Mouse (Mus musculus) hindbrain, embryonic 14.5 days (tissue): Measurements from ENCODE around the gene Ccdc69. TPM values are rescaled to one million over a fixed set of nuclear protein-coding genes. Genes with fewer than 3 reads are reported as not detected.
"Not testable (repeated sequence)": the region's sequence is repeated elsewhere in the genome, so short reads cannot be mapped to it uniquely, and the experiment has no call there.

ENCODE experiments used
- ATAC-seq: fragments of 200-750 bp; cut with Nextera tagmentation; 2 replicates; pipeline ENCODE4 v1.8.0; 2017; ENCODE audit warnings: moderate number of reproducible peaks, mild to moderate bottlenecking, moderate TSS enrichment, moderate library complexity; ENCODE audit not compliant: low FRiP score
- DNase-seq: peaks from one replicate; pipeline ENCODE4 v3.0.0-alpha.2; 2015; ENCODE audit warnings: low spot score
- H3K27ac ChIP-seq: fragments of 300-500 bp; sonication (generic); 2 replicates; pipeline ENCODE4 v1.5.1; 2014; ENCODE audit warnings: mild to moderate bottlenecking, moderate library complexity
- H3K27me3 ChIP-seq: fragments of 300-500 bp; sonication (generic); 2 replicates; pipeline ENCODE4 v1.6.1; 2014; ENCODE audit warnings: mild to moderate bottlenecking, low read length, mixed read lengths; ENCODE audit not compliant: control insufficient read depth, insufficient read depth
- H3K36me3 ChIP-seq: fragments of 300-500 bp; sonication (generic); replicated peaks from 2 replicates; pipeline ENCODE4 v1.6.1; 2014; ENCODE audit not compliant: control insufficient read depth, insufficient read depth
- H3K4me1 ChIP-seq: fragments of 300-500 bp; sonication (generic); replicated peaks from 2 replicates; pipeline ENCODE4 v1.6.1; 2014; ENCODE audit warnings: antibody characterized with exemption, low read length, mixed read lengths; ENCODE audit not compliant: control insufficient read depth, insufficient read depth
- H3K4me2 ChIP-seq: fragments of 300-500 bp; sonication (generic); replicated peaks from 2 replicates; pipeline ENCODE4 v1.6.1; 2014; ENCODE audit warnings: mild to moderate bottlenecking, moderate library complexity
- H3K4me3 ChIP-seq: fragments of 300-500 bp; sonication (generic); replicated peaks from 2 replicates; pipeline ENCODE4 v1.5.1; 2014; ENCODE audit warnings: mild to moderate bottlenecking, low read length
- H3K9ac ChIP-seq: fragments of 300-500 bp; sonication (generic); 2 replicates; pipeline ENCODE4 v1.6.1; 2014
- H3K9me3 ChIP-seq: fragments of 300-500 bp; sonication (generic); 2 replicates; pipeline ENCODE4 v1.6.1; 2016; ENCODE audit warnings: low read length; ENCODE audit not compliant: control insufficient read depth
- WGBS: fragments of 180-500 bp; shearing (Covaris S2); extraction: QIAGEN DNeasy Blood & Tissue Kit; methylation state at CpG from one replicate; pipeline ENCODE4 v1.1.7; 2014; 5-methylcytosine and 5-hydroxymethylcytosine counted together
- polyA plus RNA-seq: library from polyadenylated mRNA; unstranded; fragments of >200 nt; fragmentation: Nextera tagmentation; extraction: Ambion mirVana; gene quantifications from 2 replicates; pipeline ENCODE4 v1.2.1, GENCODE M21; 2014

Ccdc69 gene
- 0.20 and 0.36 TPM in 2 replicates for polyA plus RNA-seq

DNA sequence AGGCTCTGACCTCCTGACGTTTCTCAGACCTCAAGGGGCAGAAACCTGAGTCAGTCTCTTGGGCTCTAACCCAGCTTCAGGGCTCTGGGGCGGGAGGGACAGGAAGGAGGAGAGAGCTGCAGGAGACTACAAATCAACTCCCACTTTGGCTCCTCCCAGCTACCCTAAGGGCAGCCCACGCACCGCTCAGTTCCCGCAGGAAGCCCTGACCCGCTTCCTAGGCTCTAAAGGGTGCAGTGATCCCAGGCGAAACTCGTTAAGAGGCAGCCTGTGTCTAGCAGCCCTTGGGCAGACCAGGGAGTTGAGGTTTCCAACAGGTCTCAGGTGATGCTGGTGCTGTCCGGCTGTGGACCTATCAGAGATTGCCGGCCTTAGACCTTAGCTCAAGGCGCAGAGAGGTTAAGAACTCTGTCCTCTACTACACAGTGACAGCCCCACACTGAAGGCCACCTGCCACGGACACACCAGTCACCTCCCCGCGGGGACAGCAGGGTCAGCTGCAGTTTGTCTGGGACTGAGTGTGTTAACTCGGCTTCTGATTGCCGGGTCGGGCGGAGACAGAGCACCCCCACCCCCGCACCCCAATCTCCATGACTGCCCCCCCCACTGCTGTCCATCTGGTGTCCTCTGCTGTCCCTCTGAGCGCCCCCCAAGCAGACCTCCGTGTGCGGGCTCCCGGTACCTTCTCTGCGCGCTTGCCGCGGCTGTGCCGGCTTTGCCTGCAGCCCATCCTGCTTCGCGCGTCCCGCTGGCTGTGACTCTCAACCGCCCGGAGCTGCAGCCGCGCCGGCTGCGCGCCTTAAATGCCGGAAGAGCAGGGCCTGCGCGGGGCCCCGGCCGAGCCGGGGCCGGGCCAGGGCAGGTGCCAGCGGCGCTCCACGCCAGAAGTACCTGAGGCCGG, at the start of gene Ccdc69:
Gene Ccdc69 (minus strand): TSS at position 801 of the 901 bp plus-strand sequence.
- 1% methylated on average over 50 of the region's 50 CpGs for WGBS
- Histone ChIP-seq H3K4me3 (peak within 1 kb of the TSS; percentile 43), H3K9me3 (no peaks in the 10 kb centered on the region), H3K4me1 (peaks cover 4% of the 10 kb centered on the region; the same call in 1 of the 2 replicates), H3K4me2 (peak within 1 kb of the TSS; percentile 91), H3K27me3 (peaks cover 11% of the 10 kb centered on the region), H3K36me3 (no peaks in the 10 kb centered on the region), H3K9ac (peak within 1 kb of the TSS; percentile 57), H3K27ac (no peak within 1 kb of the TSS)
- ATAC-seq (peak; percentile 57; the same call in 1 of the 2 replicates), DNase-seq (peak; percentile 45)

DNA sequence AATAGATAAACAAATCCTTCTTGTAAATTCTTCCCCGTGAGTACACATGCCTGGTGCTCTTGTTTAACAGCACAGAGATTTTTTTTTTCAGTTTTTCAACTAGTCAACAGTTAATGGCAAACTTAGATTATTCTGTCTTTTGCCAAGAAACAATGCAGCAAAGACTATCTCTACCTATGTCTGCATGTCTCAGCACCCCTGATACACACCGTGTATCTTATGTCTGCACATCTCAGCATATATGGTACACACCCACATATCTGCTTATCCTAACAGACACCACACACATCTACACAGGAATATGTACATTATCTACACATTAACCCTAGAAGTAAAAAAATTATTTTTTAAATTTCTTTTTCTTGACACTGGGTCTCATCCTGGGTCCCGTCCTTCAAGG, 48.7 kb upstream of the Ccdc69 start:
- DNase-seq (no peak), ATAC-seq (no peak)
- WGBS: 93% methylated on average over 3 of the region's 3 CpGs
- Histone ChIP-seq H3K4me1 (no peaks in the 10 kb centered on the region), H3K9me3 (no peaks in the 10 kb centered on the region), H3K27ac (no peak overlapping the region), H3K27me3 (no peaks in the 10 kb centered on the region), H3K4me2 (no peak overlapping the region), H3K9ac (no peak overlapping the region), H3K4me3 (no peak overlapping the region), H3K36me3 (no peaks in the 10 kb centered on the region)

DNA sequence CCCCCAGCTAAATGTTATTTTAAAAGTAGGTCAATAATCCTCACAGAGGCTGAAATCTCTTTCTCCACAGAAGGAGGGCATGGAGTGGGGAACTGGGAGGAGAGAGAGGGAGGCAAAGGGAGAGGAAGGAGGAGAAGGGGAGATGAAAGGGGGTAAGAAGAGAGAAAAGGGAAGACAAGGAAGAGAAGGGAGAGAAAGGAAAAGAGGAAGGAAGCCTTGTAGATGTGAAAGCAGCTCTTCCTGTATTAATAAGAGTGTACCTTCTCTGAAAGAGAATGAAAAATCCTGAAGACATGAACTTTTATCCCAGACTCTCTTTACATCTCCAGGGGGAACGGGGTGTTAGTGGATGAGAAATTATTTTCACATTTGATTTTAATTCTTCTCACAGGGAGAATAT, 43.5 kb upstream of the Ccdc69 start:
- 80% methylated on average over 1 of the region's 1 CpGs for WGBS
- no peak overlapping the region for H3K4me3 ChIP-seq
- no peak for ATAC-seq
- DNase-seq: no peak
- no peak overlapping the region for H3K27ac ChIP-seq
- H3K9ac ChIP-seq: no peak overlapping the region
- H3K36me3 ChIP-seq: no peaks in the 10 kb centered on the region
- no peak overlapping the region for H3K4me2 ChIP-seq
- no peaks in the 10 kb centered on the region for H3K9me3 ChIP-seq
- no peaks in the 10 kb centered on the region for H3K27me3 ChIP-seq
- no peaks in the 10 kb centered on the region for H3K4me1 ChIP-seq

DNA sequence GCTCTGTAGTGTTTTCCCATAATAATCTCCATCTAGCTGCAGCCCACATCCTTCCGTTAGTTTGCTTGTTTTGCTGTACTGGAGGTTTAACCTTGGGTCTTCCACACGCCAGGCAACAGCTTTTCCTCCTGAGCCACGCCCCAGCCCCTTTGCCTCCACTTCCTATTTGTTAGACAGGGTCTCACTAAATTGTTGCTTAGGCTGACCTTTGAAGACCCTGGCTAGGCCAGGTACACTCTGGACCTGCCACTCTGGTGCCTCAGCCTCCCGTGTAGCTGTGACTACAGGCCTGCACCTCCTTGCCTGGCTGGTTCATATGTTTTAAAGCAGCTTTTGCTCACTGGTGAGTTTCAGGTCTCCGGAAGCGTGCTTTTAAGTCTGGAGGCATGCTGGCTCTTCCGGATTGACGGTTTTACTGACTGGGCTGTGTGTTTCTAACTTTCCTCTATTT, 42.9 kb upstream of the Ccdc69 start:
- H3K27me3 ChIP-seq: no peaks in the 10 kb centered on the region
- H3K4me1 ChIP-seq: no peaks in the 10 kb centered on the region
- DNase-seq: no peak
- H3K9ac ChIP-seq: no peak overlapping the region
- no peak overlapping the region for H3K4me2 ChIP-seq
- no peaks in the 10 kb centered on the region for H3K36me3 ChIP-seq
- H3K4me3 ChIP-seq: no peak overlapping the region
- WGBS: 86% methylated on average over 8 of the region's 8 CpGs
- ATAC-seq: no peak
- H3K27ac ChIP-seq: no peak overlapping the region
- H3K9me3 ChIP-seq: no peaks in the 10 kb centered on the region

- H3K4me3 ChIP-seq: no peak overlapping the region
- H3K9ac ChIP-seq: no peak overlapping the region
- no peaks in the 10 kb centered on the region for H3K9me3 ChIP-seq
- DNase-seq (no peak), ATAC-seq (no peak)
- H3K4me1 ChIP-seq: no peaks in the 10 kb centered on the region
- H3K36me3 ChIP-seq: no peaks in the 10 kb centered on the region
- H3K27ac ChIP-seq: no peak overlapping the region
- H3K27me3 ChIP-seq: no peaks in the 10 kb centered on the region
- no peak overlapping the region for H3K4me2 ChIP-seq
These were observed 42.3 kb upstream of the Ccdc69 start for GRCm38 (mm10) chr11:55120279-55120678.

GRCm38 (mm10) chr11:55117031-55117430, 39.1 kb upstream of the Ccdc69 start:
- Histone ChIP-seq H3K4me1 (no peaks in the 10 kb centered on the region), H3K9ac (no peak overlapping the region), H3K27me3 (no peaks in the 10 kb centered on the region), H3K27ac (no peak overlapping the region), H3K4me3 (no peak overlapping the region), H3K9me3 (no peaks in the 10 kb centered on the region), H3K4me2 (no peak overlapping the region), H3K36me3 (no peaks in the 10 kb centered on the region)
- ATAC-seq (no peak), DNase-seq (no peak)
- WGBS: 86% methylated on average over 2 of the region's 2 CpGs

DNA sequence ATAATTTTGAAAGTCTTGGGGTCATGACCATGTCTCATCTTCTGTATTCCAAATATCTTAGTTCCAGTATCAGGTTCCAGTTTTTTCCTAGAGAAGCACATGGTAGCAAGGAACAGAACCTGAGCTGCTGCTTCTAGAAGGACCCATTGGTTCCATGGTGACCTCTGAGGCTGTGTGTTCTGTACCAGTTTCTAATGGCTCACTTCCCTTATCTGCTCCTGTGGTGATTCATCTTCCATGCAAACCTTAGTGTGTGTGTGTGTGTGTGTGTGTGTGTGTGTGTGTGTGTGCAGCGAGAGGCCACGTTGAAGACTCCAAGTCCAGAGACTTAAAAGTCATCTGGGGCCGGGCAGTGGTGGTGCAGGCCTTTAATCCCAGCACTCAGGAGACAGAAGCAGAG, 38.1 kb upstream of the Ccdc69 start:
- Histone ChIP-seq H3K4me2 (no peak overlapping the region), H3K27ac (no peak overlapping the region), H3K36me3 (no peaks in the 10 kb centered on the region), H3K4me3 (no peak overlapping the region), H3K4me1 (no peaks in the 10 kb centered on the region), H3K27me3 (no peaks in the 10 kb centered on the region), H3K9ac (no peak overlapping the region), H3K9me3 (no peaks in the 10 kb centered on the region)
- DNase-seq (no peak), ATAC-seq (no peak)
- 94% methylated on average over 3 of the region's 3 CpGs for WGBS

DNA sequence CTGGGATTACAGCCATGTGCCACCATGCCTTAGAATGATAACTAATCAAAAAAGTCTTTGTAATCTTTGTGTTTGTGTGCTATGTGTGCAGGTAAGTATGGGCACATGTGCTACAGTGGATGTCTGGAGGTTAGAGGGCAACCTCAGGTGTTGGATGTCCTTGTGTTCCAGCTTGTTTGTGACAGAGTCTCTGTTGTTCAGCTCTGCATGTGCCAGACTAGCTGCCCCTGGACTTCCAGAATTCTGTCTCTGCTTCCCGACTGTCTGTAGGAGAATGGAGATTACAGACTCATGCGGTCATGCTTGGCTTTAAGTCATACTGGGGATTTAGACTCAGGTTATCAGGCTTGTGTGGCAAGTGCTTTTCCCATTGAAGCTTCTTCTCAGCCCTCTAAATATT, 36.4 kb upstream of the Ccdc69 start:
- WGBS: 90% methylated on average over 2 of the region's 2 CpGs
- ATAC-seq: no peak
- DNase-seq: no peak
- Histone ChIP-seq H3K36me3 (no peaks in the 10 kb centered on the region), H3K4me1 (no peaks in the 10 kb centered on the region), H3K4me2 (no peak overlapping the region), H3K4me3 (no peak overlapping the region), H3K9ac (no peak overlapping the region), H3K27ac (no peak overlapping the region), H3K9me3 (no peaks in the 10 kb centered on the region), H3K27me3 (no peaks in the 10 kb centered on the region)

- not testable (repeated sequence) for H3K9ac ChIP-seq, H3K9me3 ChIP-seq, DNase-seq, H3K36me3 ChIP-seq, H3K27me3 ChIP-seq, H3K27ac ChIP-seq, H3K4me2 ChIP-seq, H3K4me3 ChIP-seq, H3K4me1 ChIP-seq, ATAC-seq
- 42% methylated on average over 4 of the region's 4 CpGs for WGBS
These were observed 35.9 kb upstream of the Ccdc69 start for GRCm38 (mm10) chr11:55113861-55114250.
